Mouse (Mus musculus) adrenal gland, postnatal 4 days (tissue): ENCODE results near the gene Nedd4. TPM values are rescaled to one million over a fixed set of nuclear protein-coding genes. Genes with fewer than 3 reads are reported as not detected.

Experiments used
- DNase-seq, 2 experiments: peaks; one replicate each; pipeline ENCODE4 v3.0.0; 2021 to 2022; ENCODE audit warnings: low spot score in 2 of 2, mixed read lengths in 2 of 2
- total RNA-seq, 2 experiments: library from RNA; stranded (reverse); gene quantifications; 2 replicates each; pipeline ENCODE4 v1.2.3; 2021

Nedd4 gene
- total RNA-seq, 2 experiments from 2014 or later: 708 to 756 TPM

- DNase-seq: no peak
Measured at GRCm38 (mm10) chr9:72716200-72716599, 54.1 kb downstream of the Nedd4 start.

- DNase-seq: no peak
Measured at GRCm38 (mm10) chr9:72719143-72719542, 57.0 kb downstream of the Nedd4 start.

- no peak for DNase-seq
Measured at GRCm38 (mm10) chr9:72721221-72721620, 59.1 kb downstream of the Nedd4 start.

- DNase-seq: no peak
Measured at GRCm38 (mm10) chr9:72722622-72723021, 60.5 kb downstream of the Nedd4 start.

- DNase-seq: no peak
Measured at GRCm38 (mm10) chr9:72724491-72725221, 62.5 kb downstream of the Nedd4 start.

GRCm38 (mm10) chr9:72733966-72734365, 71.8 kb downstream of the Nedd4 start:
- DNase-seq: peak in 1 of 2 experiments; percentile 34

- peak in 1 of 2 experiments; percentile 41 for DNase-seq
Measured at GRCm38 (mm10) chr9:72735822-72736410, 73.8 kb downstream of the Nedd4 start.

- DNase-seq: no peak
Measured at GRCm38 (mm10) chr9:72741206-72741605, 79.1 kb downstream of the Nedd4 start.

- DNase-seq: no peak
Measured at GRCm38 (mm10) chr9:72746278-72746677, 84.1 kb downstream of the Nedd4 start.

- no peak for DNase-seq
Measured at GRCm38 (mm10) chr9:72750272-72750671, 88.1 kb downstream of the Nedd4 start.

GRCm38 (mm10) chr9:72752656-72753055, 90.5 kb downstream of the Nedd4 start:
- DNase-seq: no peak

GRCm38 (mm10) chr9:72753741-72754140, 91.6 kb downstream of the Nedd4 start:
- DNase-seq: no peak

GRCm38 (mm10) chr9:72757143-72757542, 95.0 kb downstream of the Nedd4 start:
- no peak for DNase-seq

GRCm38 (mm10) chr9:72758705-72759131, 96.6 kb downstream of the Nedd4 start:
- no peak for DNase-seq

- DNase-seq: no peak
Measured at GRCm38 (mm10) chr9:72763050-72763718, 101.0 kb downstream of the Nedd4 start.

GRCm38 (mm10) chr9:72766789-72767349, 104.7 kb downstream of the Nedd4 start:
- DNase-seq: peak; percentile 67 to 75

GRCm38 (mm10) chr9:72775022-72775421, 112.9 kb downstream of the Nedd4 start:
- DNase-seq: no peak

- no peak for DNase-seq
Measured at GRCm38 (mm10) chr9:72779004-72779403, 116.9 kb downstream of the Nedd4 start.

GRCm38 (mm10) chr9:72779733-72780132, 117.6 kb downstream of the Nedd4 start:
- no peak for DNase-seq

- no peak for DNase-seq
Measured at GRCm38 (mm10) chr9:72780694-72781093, 118.5 kb downstream of the Nedd4 start.

- DNase-seq: no peak
Measured at GRCm38 (mm10) chr9:72781466-72781865, 119.3 kb downstream of the Nedd4 start.

GRCm38 (mm10) chr9:72782121-72782520, 120.0 kb downstream of the Nedd4 start:
- DNase-seq: no peak
